Mouse (Mus musculus): ENCODE data around the gene Tmem200b.

The Tmem200b gene

GRCm38 (mm10) chr4:131970244-131970853 is 48.8 kb downstream of the Tmem200b start:
- no peak for DNase-seq

Measured in thymus, postnatal 14 days (tissue).